Mouse (Mus musculus) adrenal gland, adult 18-20 months (tissue): ENCODE measurements at regions not wholly inside any gene's neighbourhood (a gene's known extent, or its start where the extent isn't known, plus 50 kb on each side); places are given as distances from the start of the nearest gene placed in this dataset.

Experiments
- DNase-seq, 2 experiments: peaks; one replicate each; pipeline ENCODE4 v3.0.0; 2021 to 2022; ENCODE audit warnings: low spot score in 2 of 2

DNA sequence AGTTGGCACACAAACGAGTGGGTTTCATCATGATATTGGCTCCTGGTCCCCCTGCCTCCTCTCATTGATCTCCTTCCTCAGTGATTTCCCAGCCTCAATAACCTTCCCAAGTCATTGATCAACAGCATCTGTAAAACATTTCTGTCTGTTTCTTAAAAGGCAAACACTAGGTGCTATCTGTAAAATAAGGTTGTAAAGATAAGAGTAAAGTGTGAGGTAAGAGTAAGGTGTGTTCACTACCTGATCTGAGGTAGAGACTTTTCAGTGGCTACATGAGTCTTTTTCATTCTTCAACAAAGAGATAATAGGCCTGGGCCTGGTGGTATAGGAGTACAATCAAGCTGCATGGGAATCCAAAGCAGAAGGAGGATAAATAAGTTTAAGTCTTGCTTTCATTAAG is 55.7 kb downstream of the Plk2 start:
- DNase-seq = no peak

DNA sequence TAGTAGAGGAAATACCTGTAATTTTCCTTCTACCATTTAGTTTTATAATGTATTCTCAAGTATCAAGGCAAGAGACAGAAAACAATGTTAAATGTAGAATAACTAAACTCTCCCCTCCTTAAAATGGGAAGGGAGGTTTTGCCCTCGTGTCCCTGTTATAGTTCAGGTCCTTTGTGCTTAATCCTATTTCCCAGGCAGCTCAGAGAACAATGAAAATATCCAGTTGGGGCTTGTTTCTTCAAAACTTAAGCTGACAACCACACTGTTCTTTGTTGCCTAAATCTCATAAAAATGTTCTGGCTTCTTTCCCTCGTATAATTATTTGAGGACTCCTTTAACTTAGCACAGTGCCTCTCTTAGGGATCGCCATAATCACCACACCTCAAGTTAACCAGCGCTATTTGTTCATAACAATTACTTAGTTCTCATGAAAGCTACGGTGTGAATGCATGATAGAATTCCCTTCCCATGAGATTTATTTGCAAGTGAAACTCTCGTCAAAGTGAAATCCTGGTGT is 57.2 kb downstream of the Plk2 start:
- no peak for DNase-seq

DNA sequence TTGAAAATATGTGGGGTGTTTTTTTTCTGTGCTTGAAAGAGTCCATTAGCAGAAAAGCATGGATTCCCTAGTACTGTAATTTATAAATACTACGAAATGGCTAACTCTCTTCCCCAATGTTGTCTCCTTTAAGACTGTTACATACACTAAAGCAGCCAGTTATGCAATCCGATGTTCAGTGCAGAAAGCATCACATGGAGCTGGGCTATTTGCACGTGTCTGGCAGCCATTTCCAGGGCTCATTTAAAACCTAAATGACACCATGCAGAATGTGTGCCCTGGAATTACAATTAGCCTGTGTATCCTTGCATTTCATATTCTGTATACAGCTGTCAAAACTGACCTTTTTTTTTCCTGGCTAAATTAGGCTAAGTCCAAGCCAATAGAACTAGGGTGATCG is 60.2 kb downstream of the Plk2 start:
- DNase-seq = no peak

DNA sequence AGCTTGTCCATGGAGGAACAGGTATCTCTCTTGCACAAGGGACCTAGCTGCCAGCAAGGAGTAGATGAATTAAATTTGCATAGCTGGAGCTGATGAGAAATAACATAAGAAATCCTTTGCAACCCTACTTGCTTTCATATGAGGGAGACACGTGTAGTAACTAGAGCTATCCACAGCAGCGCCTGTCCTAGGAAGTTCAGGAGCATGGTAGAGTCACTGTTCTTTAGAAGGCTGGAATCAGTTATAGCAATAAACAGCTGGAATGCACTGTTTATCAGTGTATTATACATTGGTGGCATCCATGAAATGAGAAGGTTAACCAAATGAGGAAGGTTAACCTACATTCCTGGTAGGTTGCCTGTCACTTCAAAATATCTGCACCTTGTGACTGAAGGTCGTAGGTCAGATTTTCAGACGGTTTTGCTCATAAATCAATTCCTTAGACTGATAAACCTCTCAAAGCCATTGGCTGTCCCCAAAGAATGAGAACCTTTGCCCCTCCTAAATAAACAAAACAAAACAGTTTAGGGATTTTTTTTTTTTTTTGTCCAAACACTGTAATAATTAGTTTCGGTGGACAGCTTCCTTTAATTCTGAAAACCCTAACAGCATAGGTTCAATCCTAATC is 60.8 kb downstream of the Plk2 start:
- DNase-seq = no peak

DNA sequence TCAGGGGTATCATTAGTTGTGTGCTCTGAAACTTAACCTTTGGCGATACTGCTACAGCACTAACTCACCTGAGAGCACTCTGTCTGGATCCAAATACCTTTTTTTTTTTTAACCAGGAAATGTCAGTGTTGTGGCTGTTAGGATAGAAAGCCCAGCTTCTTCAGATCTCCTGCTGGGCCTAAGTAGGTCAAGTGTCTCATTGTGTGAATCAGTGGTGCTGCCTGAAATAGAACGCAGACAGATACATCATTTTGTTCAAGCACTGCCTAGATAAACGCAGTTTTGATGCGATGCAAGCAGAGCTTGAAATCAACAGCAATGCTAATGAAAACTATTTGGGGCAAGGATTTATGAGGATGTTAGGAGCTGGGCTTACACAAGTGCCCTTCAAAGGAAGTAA is 63.9 kb downstream of the Plk2 start:
- DNase-seq = no peak

DNA sequence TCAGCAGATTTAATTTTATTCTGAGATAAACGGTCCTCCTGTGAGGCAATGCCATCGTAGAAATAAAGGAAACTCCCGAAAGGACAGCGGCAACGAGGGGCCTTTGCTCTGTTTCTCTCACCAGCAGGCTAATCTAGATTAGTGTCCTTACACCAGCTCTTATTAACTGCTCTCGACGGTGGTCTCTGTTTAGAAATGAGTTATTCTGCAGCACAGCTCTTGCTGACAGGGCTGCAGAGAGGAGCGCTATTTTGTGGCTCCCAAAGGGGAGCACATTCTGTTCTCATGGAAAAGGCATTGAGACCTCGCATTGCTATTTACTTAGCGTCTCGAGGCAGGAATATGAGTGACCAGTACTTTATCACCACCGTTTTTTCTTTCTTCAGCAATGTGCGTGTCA is 66.7 kb downstream of the Plk2 start:
- no peak for DNase-seq

DNA sequence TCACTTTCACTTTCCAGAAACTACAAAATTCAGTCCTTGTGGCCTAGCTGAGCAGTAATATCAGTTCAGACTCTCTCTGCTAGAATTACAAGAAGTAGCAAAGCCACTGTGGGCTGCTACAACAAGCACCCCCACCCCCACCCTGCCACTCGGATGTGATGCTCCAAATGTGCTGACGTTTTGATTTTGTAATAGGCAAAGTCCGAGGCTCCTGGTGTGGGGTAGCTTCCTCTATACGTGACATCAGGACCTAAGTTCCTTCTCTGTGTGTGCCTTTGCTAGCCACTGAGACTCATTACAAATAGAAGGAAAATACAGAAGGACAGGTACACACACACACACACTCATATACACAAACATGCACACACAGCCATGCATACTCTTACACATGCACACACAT is 76.7 kb downstream of the Plk2 start:
- no peak for DNase-seq

DNA sequence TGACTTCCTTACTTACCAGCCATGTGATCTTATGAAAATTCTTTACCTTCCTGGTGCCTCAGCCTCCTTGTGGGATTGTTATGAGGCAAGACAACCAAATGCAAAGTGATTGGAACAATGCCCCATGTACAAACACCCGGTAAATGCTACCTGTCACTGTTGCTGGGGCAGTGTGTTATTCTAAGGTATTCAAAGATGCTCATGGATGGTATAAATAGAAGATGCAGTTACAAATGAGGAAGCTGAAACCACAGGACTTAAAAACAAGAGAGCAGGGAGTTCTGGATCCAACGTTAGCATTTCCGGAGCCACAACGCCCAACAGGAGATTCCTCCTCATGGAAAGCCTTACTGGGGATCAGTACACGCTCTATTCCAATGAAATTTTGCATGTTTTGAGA is 82.9 kb downstream of the Plk2 start:
- no peak for DNase-seq

DNA sequence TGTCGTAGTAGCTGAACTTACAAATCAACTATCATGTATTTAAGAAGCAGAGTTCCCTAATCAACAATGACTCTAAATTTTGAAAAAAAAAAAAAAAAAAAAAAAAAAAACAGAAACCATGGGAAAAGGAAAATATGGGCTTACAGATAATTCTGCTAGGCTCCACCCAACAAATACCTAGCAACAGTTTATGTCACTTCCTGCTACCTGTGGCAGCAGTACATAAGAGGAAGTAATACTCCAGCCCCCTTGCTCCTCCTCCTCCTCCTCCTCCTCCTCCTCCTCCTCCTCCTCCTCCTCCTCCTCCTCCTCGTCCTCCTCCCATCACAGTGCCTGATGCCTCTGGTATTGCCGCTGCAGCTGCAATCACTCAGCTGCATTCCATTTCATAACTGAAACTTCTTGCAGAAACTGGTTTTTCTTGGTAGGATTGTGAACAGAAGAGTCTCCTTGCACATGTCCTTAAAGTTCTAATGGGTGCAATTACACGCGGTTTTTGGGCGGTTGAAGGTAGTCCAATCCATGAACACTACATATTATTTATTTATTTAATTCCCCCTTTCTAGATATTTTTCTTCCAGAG is 89.6 kb downstream of the Plk2 start:
- DNase-seq = no peak

DNA sequence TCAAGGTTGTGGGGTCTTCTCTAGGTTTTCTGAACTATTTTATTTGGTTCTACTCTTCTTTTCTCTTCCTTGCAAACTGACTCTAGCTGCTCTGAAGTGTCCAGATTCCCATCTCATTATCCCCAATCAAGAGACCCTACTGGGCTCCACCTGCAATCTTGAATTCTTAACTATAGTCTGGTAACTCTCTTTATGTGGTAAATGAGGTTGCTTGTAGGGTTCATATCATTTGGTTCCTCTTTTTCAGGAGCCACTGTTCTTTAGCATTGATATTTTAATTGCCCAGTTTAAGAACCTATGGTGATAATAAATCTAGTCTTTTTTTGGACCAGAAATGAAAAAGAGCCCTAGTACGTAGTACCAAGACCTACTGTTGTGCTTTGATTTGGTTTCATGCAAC is 90.7 kb downstream of the Plk2 start:
- no peak for DNase-seq

DNA sequence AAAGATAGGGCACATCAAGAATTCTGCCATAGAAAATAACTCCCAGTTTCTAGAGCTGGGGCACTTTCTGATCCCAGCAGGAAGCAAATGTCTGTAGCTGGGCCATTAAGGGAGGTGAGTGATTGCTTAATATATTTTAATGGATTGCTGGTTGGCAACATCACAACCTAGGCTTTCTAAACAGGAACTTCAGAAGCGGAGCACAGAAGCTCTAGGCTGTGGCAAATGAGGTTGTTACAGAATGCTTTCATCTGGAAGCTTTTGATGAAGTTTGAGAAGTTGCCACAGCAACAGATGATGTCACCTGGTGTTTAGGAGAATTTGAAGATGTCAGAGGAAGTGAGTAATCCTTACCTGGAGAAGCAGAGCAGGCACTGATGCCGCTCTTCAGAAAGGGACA is 95.3 kb downstream of the Plk2 start:
- DNase-seq = no peak

DNA sequence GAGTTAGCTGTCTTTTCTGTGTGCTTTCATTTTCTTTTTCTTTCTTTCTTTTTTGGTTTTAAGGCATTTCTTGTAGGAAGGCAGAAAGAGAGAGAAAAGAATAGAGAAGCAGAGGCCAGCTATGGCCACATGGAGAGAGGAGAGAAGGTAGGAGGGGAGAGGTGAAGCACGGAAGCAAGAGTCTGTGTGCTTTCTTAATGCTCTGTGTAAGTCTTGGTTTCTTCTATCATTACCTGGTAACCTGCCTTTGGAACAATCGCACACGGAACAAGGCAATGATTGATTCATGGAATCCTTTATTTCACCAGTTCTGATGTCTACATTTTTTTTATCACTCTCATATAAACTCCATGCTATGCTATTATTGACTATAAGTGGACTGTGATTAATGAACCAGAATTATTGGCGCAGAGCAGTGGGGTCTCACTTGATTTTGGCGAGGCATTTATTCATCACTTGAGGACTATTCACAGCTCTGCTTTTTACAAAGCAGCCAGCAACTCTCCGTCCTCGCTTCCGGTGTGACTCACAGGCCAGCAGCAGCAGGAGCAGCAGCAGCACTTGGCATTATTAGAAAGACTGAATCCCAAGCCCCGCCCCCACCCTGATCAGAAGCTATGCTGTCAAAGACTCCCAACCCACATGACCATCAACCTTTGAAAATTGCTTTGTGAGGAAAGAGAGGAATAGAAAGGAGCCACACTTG is 97.6 kb downstream of the Plk2 start:
- DNase-seq = no peak

DNA sequence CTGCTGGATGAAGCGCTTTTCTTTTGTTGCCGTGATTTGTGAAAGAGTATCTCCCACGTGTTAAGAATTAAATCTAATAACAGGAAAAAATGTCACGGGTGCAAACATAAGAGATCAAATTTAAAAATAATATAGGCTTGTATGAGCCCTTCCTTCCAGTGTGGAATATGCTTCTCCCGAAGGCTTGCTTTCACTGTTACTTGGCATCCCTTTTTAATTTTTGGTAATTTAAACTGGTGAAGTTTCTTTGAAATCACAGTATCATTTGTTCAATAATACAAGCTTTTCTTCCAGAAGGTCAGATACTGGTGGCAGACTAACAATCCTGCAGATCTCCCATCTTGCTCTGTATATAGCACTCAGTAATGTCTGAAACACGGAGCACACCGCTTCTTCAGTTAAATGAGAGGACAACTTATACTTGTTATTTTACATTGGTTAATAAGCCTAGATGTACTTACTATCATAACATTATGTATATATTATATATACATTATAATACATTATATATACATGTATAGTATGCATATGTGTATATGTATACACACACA is 98.2 kb downstream of the Plk2 start:
- DNase-seq = no peak

DNA sequence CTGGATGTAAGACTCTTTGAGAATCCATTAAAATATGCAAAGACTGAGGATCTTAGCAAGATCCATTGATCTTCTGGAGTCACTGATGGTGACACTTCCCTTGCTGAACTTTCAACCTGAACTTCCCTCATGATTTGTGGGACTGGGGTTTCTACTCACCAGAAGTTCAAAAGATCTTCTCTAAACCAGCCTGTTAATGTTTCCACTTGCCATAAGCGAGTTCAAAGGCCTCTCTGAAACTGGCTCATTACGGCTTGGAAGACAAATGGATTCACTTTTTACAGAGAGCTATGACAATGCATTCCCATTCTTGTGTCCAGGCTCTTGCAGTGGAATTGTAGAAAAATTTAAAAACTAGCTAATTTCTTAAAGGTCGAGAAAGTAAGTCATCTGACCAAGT is 102.6 kb downstream of the Plk2 start:
- no peak for DNase-seq

DNA sequence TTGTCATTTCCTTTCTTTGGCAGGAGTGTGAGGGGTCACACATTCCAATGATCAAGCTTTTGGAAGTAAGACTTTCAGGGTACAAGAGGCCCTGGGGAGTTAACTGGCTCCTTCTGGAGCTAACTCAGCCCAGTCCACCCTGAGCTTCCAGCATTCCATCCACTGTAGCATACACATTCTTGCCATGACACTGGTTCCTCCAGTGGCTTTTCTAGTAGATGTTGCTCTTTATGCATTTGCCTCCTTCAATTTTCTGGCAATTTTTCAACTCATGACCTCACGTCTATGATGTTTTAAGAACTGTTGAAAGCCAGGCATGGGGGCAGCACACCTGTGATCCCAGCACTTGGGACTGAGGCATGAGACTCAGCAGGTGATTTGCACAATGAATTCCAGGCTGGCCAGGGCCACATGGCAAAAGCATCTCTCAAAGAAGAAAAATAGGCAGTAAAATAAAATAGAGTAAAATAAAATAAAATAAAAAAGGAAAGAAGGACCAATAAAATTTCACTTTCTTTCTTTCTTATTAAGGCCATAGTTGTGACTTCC is 113.0 kb downstream of the Plk2 start:
- DNase-seq = no peak

DNA sequence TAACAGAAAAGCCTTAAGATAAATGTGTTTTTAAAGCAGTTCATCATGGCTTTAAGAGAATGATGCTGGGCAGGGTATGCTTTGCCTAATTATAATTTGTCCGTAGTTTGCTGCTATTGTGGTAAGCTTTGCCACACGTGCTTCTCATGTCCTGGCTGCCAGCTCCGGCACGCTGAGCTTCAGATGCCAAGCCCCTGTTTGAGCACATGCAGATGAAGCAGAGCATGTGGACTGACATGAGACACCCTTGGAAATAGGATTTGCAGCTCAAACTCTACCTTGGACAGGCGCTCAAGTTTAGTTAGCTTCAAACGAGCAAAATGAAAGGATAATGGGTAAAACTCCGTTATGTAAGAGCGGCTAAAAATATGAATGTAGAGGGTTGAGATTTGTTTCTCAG is 123.1 kb downstream of the Plk2 start:
- no peak for DNase-seq

DNA sequence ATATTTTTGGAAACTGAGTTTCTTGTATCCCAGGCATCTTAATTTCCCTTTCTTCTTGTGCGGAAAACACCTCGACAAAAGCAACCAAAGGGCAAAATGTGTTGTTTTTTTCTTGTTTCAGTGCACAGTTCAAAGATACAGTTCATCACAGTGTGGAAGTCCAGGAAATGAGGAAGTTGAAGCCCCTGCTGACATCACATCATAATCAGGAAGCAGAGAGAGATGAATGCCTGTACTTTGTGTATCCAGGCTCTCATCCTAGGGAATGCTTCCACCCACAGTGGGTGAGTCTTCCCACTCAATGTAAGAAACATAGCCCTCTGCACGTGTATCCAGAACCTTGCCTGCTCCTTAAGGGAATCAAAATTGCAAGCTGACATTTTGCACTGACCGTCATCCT is 128.1 kb downstream of the Plk2 start:
- DNase-seq = no peak

DNA sequence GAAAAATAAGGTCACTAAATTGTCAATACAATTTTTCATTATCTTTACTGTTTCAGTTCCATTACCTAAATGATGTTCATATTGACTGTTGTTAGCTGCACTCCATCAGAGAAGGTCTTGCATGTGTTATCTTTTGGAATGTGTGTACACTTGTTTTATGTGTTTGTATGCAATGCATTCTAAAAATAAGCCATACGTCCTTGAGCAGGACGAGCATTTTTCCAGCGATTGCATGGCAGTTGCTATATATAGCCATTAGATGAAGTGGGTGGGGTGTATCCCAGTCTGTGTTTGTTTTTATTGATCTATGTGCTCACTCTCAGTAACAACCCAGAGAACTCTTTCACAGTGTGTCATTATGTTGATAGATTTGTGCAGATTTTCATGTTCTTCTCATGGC is 132.8 kb downstream of the Plk2 start:
- DNase-seq = no peak

DNA sequence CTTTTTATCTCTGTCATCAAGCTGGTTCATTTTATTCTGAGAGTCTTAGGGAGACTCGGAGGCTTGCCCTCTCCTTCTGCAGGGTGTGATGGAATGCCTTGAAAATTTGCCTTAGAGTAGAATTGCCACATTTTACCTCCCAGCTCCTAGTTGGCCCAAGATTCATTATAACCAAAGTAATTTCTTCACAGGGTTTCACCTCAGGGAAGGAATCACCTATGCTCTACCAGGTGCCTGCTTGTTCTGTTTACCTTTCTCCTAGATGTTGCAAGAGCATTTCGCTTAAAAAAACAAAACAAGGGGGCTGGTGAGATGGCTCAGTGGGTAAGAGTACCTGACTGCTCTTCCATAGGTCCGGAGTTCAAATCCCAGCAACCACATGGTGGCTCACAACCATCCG is 134.8 kb downstream of the Plk2 start:
- no peak for DNase-seq

DNA sequence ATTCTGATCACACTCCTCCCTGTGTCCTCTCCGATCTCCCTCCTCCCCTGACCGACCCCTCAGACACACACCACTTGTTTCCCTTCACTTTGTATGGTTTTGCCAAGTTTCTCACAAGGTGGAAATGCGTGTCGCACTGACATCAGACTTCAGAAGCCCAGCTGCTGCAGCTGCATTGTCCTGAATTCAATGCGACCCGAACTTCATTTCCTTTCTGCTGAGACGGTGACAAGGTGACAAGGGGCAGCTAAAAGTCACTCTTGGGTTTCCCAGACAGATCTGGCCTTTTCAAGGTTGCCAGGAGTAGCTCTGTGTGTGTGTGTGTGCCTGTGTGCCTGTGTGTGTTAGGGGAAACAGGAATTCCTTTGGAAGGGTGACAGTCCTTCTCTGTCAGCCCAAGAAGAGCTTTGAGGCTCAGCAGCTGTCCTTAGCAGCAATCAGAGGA is 139.5 kb downstream of the Plk2 start:
- no peak for DNase-seq

DNA sequence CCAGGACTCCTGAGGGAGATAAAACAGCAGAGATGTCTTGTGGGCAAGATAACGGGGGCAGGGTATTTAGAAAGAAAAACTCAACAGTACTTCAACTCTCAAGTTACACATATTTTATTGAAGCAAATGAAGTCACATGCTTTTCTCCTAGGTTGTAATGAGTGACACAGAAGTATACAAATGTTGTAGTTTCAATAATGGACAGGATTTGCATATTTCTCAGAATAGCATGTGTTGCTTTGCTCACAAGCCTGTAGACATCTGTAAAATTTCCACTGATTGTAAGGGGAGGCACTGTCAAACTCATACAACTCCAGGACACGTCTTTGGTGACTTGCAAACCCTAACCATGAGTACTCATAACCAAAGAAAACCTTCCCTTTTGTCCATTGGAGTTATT is 140.9 kb downstream of the Plk2 start:
- DNase-seq = no peak

DNA sequence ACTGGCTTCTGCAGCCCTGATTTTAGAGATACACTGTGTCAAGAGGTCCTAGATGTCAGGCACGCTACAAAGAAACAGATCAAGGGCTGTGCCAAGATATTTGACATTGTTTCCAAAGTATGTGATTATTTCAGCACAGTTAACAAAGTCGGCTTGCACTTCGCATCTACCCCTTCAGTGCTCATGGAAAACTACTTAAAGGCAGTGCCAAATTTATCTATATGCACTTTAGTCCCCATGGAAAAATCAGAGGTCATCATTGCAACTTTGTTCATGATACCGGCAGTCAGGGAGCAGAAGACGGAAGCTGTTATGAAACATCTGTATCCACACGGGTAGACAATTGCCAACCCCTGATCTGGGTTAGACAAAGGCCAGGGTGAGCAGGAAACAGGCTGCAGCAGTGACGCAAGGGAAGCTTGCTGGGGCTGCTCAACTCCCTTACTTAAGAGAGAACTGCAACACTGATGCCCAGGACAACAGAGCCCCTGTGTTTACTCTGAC is 143.2 kb downstream of the Plk2 start:
- DNase-seq = no peak
